Mouse (Mus musculus) liver, adult 2 months (tissue): ENCODE results near the gene Cpxm2. TPM values are rescaled to one million over a fixed set of nuclear protein-coding genes. Genes with fewer than 3 reads are reported as not detected.

Experiments used
- DNase-seq: peaks from one replicate; pipeline ENCODE4 v3.0.0-alpha.2; 2011; ENCODE audit warnings: low read depth, low spot score; ENCODE audit errors: extremely low read depth
- H3K27ac ChIP-seq: fragments of 200-500 bp; replicated peaks from 2 replicates; pipeline ENCODE4 v1.5.1; 2012; ENCODE audit warnings: low read depth, mild to moderate bottlenecking, control low read depth, inconsistent platforms, low read length; ENCODE audit not compliant: insufficient read depth
- H3K27me3 ChIP-seq: fragments of 200-500 bp; 2 replicates; pipeline ENCODE4 v1.6.1; 2012; ENCODE audit warnings: mild to moderate bottlenecking, moderate library complexity, low read length, inconsistent platforms; ENCODE audit not compliant: control insufficient read depth, insufficient read depth
- H3K36me3 ChIP-seq: fragments of 200-500 bp; 2 replicates; pipeline ENCODE4 v1.6.1; 2012; ENCODE audit warnings: low read length, inconsistent platforms; ENCODE audit not compliant: control insufficient read depth, insufficient read depth
- H3K4me1 ChIP-seq: fragments of 200-500 bp; 2 replicates; pipeline ENCODE4 v1.6.1; 2011; ENCODE audit warnings: low read length; ENCODE audit not compliant: control insufficient read depth, insufficient read depth
- H3K4me3 ChIP-seq: fragments of 200-500 bp; 2 replicates; pipeline ENCODE4 v1.5.1; 2011; ENCODE audit warnings: low read depth, mild to moderate bottlenecking, control low read depth, low read length, moderate library complexity; ENCODE audit not compliant: insufficient read depth
- H3K79me2 ChIP-seq: fragments of 200-500 bp; 2 replicates; pipeline ENCODE4 v1.6.1; 2012; ENCODE audit warnings: inconsistent platforms, mild to moderate bottlenecking, low read length, moderate library complexity; ENCODE audit not compliant: control insufficient read depth, insufficient read depth
- H3K9ac ChIP-seq: fragments of 200-500 bp; 2 replicates; pipeline ENCODE4 v1.6.1; 2012; ENCODE audit warnings: low read depth, mild to moderate bottlenecking, control low read depth, inconsistent platforms, low read length
- CTCF ChIP-seq: fragments of 200-500 bp; IDR thresholded peaks from 2 replicates; pipeline ENCODE4 v1.5.1; 2011; ENCODE audit warnings: low read depth, low read length, control low read depth
- POLR2A ChIP-seq: fragments of 200-500 bp; IDR thresholded peaks from 2 replicates; pipeline ENCODE4 v1.6.1; 2011; ENCODE audit warnings: low read length, control low read depth; ENCODE audit not compliant: insufficient read depth; ENCODE audit errors: extremely low read depth
- WGBS: fragments of 180-500 bp; shearing (Covaris S2); methylation state at CpG from one replicate; pipeline ENCODE4 v1.1.7; 2018; 5-methylcytosine and 5-hydroxymethylcytosine counted together
- polyA plus RNA-seq: library from polyadenylated mRNA; depleted of rRNA; stranded (reverse); fragments of >200 nt; gene quantifications from 2 replicates; pipeline ENCODE4 v1.2.3, GENCODE M21; 2012
- total RNA-seq: library from RNA; depleted of rRNA; stranded (reverse); fragments of >200 nt; gene quantifications from 2 replicates; pipeline ENCODE4 v1.2.3, GENCODE M21; 2014

Cpxm2 gene
- total and polyA plus RNA-seq, 2 experiments: 0.21 to 0.74 TPM

- Histone ChIP-seq H3K36me3 (no peaks in the 10 kb centered on the region), H3K79me2 (no peaks in the 10 kb centered on the region), H3K27me3 (no peaks in the 10 kb centered on the region), H3K9ac (no peak overlapping the region), H3K4me3 (no peak overlapping the region), H3K4me1 (no peaks in the 10 kb centered on the region), H3K27ac (no peak overlapping the region)
- TF ChIP-seq POLR2A: no peak
- no peak for TF ChIP-seq CTCF
- WGBS: 67% methylated on average over 5 of the region's 5 CpGs
- DNase-seq: no peak
Measured at GRCm38 (mm10) chr7:132013970-132014369, 140.6 kb downstream of the Cpxm2 start.

- no peaks in the 10 kb centered on the region for H3K4me1 ChIP-seq
- no peaks in the 10 kb centered on the region for H3K27me3 ChIP-seq
- no peak for DNase-seq
- H3K27ac ChIP-seq: no peak overlapping the region
- no peak overlapping the region for H3K9ac ChIP-seq
- 26% methylated on average over 1 of the region's 1 CpGs for WGBS
- no peaks in the 10 kb centered on the region for H3K79me2 ChIP-seq
- no peak for TF ChIP-seq CTCF
- TF ChIP-seq POLR2A: no peak
- H3K4me3 ChIP-seq: no peak overlapping the region
- H3K36me3 ChIP-seq: no peaks in the 10 kb centered on the region
Measured at GRCm38 (mm10) chr7:132012969-132013679, 141.4 kb downstream of the Cpxm2 start.

GRCm38 (mm10) chr7:132009002-132009401 lies 145.5 kb downstream of the Cpxm2 start:
- Histone ChIP-seq H3K27me3 (no peaks in the 10 kb centered on the region), H3K27ac (no peak overlapping the region), H3K4me3 (no peak overlapping the region), H3K79me2 (no peaks in the 10 kb centered on the region), H3K9ac (no peak overlapping the region), H3K4me1 (no peaks in the 10 kb centered on the region), H3K36me3 (no peaks in the 10 kb centered on the region)
- DNase-seq: no peak
- TF ChIP-seq CTCF (no peak), POLR2A (no peak)
- 75% methylated on average over 7 of the region's 7 CpGs for WGBS

- Histone ChIP-seq H3K9ac (no peak overlapping the region), H3K79me2 (no peaks in the 10 kb centered on the region), H3K4me1 (no peaks in the 10 kb centered on the region), H3K27ac (no peak overlapping the region), H3K36me3 (no peaks in the 10 kb centered on the region), H3K4me3 (no peak overlapping the region), H3K27me3 (no peaks in the 10 kb centered on the region; the same call in 1 of the 2 replicates)
- WGBS: 68% methylated on average over 14 of the region's 14 CpGs
- TF ChIP-seq CTCF (no peak), POLR2A (no peak)
- no peak for DNase-seq
Measured at GRCm38 (mm10) chr7:132005996-132006696, 148.4 kb downstream of the Cpxm2 start.

GRCm38 (mm10) chr7:131992873-131993272 lies 161.7 kb downstream of the Cpxm2 start:
- Histone ChIP-seq H3K27ac (no peak overlapping the region), H3K4me3 (no peak overlapping the region), H3K4me1 (no peaks in the 10 kb centered on the region), H3K36me3 (no peaks in the 10 kb centered on the region), H3K9ac (no peak overlapping the region), H3K27me3 (no peaks in the 10 kb centered on the region), H3K79me2 (no peaks in the 10 kb centered on the region)
- TF ChIP-seq CTCF (no peak), POLR2A (no peak)
- WGBS: 63% methylated on average over 3 of the region's 3 CpGs
- DNase-seq: no peak

GRCm38 (mm10) chr7:131992226-131992625 lies 162.3 kb downstream of the Cpxm2 start:
- no peaks in the 10 kb centered on the region for H3K79me2 ChIP-seq
- H3K4me1 ChIP-seq: no peaks in the 10 kb centered on the region
- no peak overlapping the region for H3K27ac ChIP-seq
- no peak overlapping the region for H3K4me3 ChIP-seq
- no peaks in the 10 kb centered on the region for H3K36me3 ChIP-seq
- no peak for TF ChIP-seq POLR2A
- TF ChIP-seq CTCF: no peak
- no peak for DNase-seq
- no peak overlapping the region for H3K9ac ChIP-seq
- 52% methylated on average over 1 of the region's 1 CpGs for WGBS
- no peaks in the 10 kb centered on the region for H3K27me3 ChIP-seq
